Mouse (Mus musculus): Measurements from ENCODE around the gene Gm20820.
"Not testable (repeated sequence)": the region's sequence is repeated elsewhere in the genome, so short reads cannot be mapped to it uniquely, and the experiment has no call there.

The Gm20820 gene

GRCm38 (mm10) chrY:86061472-86061871, at the start of gene Gm20820:
Gene Gm20820 (plus strand): TSS chrY:86061772.
- not testable (repeated sequence) for DNase-seq (ENCODE audit: low spot score)

All from testis, postnatal 10 days (tissue).